Mouse (Mus musculus) C2C12 (cell line): ENCODE data around the gene Wdr25.

ENCODE experiments used
- CTCF ChIP-seq: IDR thresholded peaks from one replicate; pipeline ENCODE4 v1.5.1; 2011; ENCODE audit not compliant: control insufficient read depth, insufficient read depth, insufficient read length
- FOSL1 ChIP-seq: IDR thresholded peaks from one replicate; pipeline ENCODE4 v1.8.0; 2011; ENCODE audit warnings: mild to moderate bottlenecking, low read length; ENCODE audit not compliant: poor library complexity, insufficient read depth, severe bottlenecking
- MAX ChIP-seq: IDR thresholded peaks from one replicate; pipeline ENCODE4 v1.6.1; 2011; ENCODE audit warnings: mild to moderate bottlenecking, control low read depth
- MYOD1 ChIP-seq: IDR thresholded peaks from one replicate; pipeline ENCODE4 v1.6.1; 2011; ENCODE audit warnings: low read depth; ENCODE audit not compliant: control insufficient read depth, insufficient read length
- USF1 ChIP-seq: IDR thresholded peaks from one replicate; pipeline ENCODE4 v1.6.1; 2011; ENCODE audit warnings: low read depth, mild to moderate bottlenecking, control low read depth, moderate library complexity

GRCm38 (mm10) chr12:108915893-108916292 lies 22.5 kb downstream of the Wdr25 start:
- TF ChIP-seq USF1 (no peak), MAX (no peak), CTCF (no peak), FOSL1 (no peak), MYOD1 (no peak)
